Comparison of ENCODE assay signal across 7 mouse cellular contexts in genomic region chr2:153586515-153587174, GRCm38 (mm10). TPM values are rescaled to one million over a fixed set of nuclear protein-coding genes. Genes with fewer than 3 reads are reported as not detected.
DNase-seq lines count a peak whose midpoint lies in the region; ATAC-seq lines count a peak whose summit lies in the region.

No protein-coding gene starts in this region.

- ATAC-seq in limb, embryonic 11.5 days (ENCODE audit: insufficient number of reproducible peaks, low FRiP score, low TSS enrichment, low read depth): peak; percentile 24; the same call in 1 of the 2 replicates
- ATAC-seq in midbrain, embryonic 14.5 days (ENCODE audit: low FRiP score, low TSS enrichment): peak; percentile 70; the same call in 1 of the 2 replicates

- no peaks in the 10 kb centered on the region for H3K36me3 ChIP-seq in embryonic facial prominence, embryonic 10.5 days (replicated peaks)
- no peaks in the 10 kb centered on the region for H3K36me3 ChIP-seq in limb, embryonic 11.5 days (ENCODE audit: control insufficient read depth, insufficient read depth, low read length)
- H3K36me3 ChIP-seq in midbrain, embryonic 14.5 days (ENCODE audit: control insufficient read depth, insufficient read depth, low read length): no peaks in the 10 kb centered on the region

- peak; percentile 93 for DNase-seq in adrenal gland, postnatal 10 days
- peak; percentile 88 for DNase-seq in embryonic facial prominence, embryonic 10.5 days (ENCODE audit: low spot score)
- DNase-seq in heart, adult 11 months: peak; percentile 96
- peak; percentile 70 for DNase-seq in kidney, adult 11 months
- peak; percentile 94 for DNase-seq in limb, embryonic 11.5 days (ENCODE audit: low spot score)
- peak; percentile 95 for DNase-seq in midbrain, embryonic 14.5 days
- DNase-seq in spleen, adult 18-20 months: peak; percentile 51 to 80

- no peak overlapping the region for H3K27ac ChIP-seq in embryonic facial prominence, embryonic 10.5 days (replicated peaks)
- no peak overlapping the region for H3K27ac ChIP-seq in limb, embryonic 11.5 days (replicated peaks; ENCODE audit: low read depth, low read length)
- no peak overlapping the region for H3K27ac ChIP-seq in midbrain, embryonic 14.5 days (replicated peaks; ENCODE audit: low read depth, low read length)

- peaks cover 4% of the 10 kb centered on the region for H3K27me3 ChIP-seq in embryonic facial prominence, embryonic 10.5 days (replicated peaks; ENCODE audit: low read depth, poor library complexity, severe bottlenecking)
- no peaks in the 10 kb centered on the region for H3K27me3 ChIP-seq in limb, embryonic 11.5 days (ENCODE audit: control insufficient read depth, insufficient read depth, low read length)
- H3K27me3 ChIP-seq in midbrain, embryonic 14.5 days (ENCODE audit: control insufficient read depth, insufficient read depth, low read length): no peaks in the 10 kb centered on the region

- WGBS in embryonic facial prominence, embryonic 10.5 days: 14% methylated on average over 15 of the region's 15 CpGs
- WGBS in limb, embryonic 11.5 days: 14% methylated on average over 15 of the region's 15 CpGs
- WGBS in midbrain, embryonic 14.5 days: 14% methylated on average over 15 of the region's 15 CpGs

- H3K4me1 ChIP-seq in embryonic facial prominence, embryonic 10.5 days: peaks cover 31% of the 10 kb centered on the region
- H3K4me1 ChIP-seq in limb, embryonic 11.5 days (ENCODE audit: control insufficient read depth, insufficient read depth, low read length): peaks cover 4% of the 10 kb centered on the region
- no peaks in the 10 kb centered on the region for H3K4me1 ChIP-seq in midbrain, embryonic 14.5 days (ENCODE audit: control insufficient read depth, insufficient read depth, low read length)

- no peak overlapping the region for H3K9ac ChIP-seq in limb, embryonic 11.5 days (ENCODE audit: low read length)
- H3K9ac ChIP-seq in midbrain, embryonic 14.5 days (replicated peaks; ENCODE audit: low read length): peak overlapping the region; percentile 32; the same call in 1 of the 2 replicates

- H3K4me2 ChIP-seq in limb, embryonic 11.5 days (ENCODE audit: low read depth, severe bottlenecking): peak overlapping the region; percentile 29; the same call in 1 of the 2 replicates
- H3K4me2 ChIP-seq in midbrain, embryonic 14.5 days (ENCODE audit: low read length): peak overlapping the region; percentile 49

- no peaks in the 10 kb centered on the region for H3K9me3 ChIP-seq in embryonic facial prominence, embryonic 10.5 days
- H3K9me3 ChIP-seq in limb, embryonic 11.5 days (ENCODE audit: control insufficient read depth, low read length): no peaks in the 10 kb centered on the region
- no peaks in the 10 kb centered on the region for H3K9me3 ChIP-seq in midbrain, embryonic 14.5 days (ENCODE audit: control insufficient read depth, low read length)

- peak overlapping the region; percentile 39 for H3K4me3 ChIP-seq in embryonic facial prominence, embryonic 10.5 days
- no peak overlapping the region for H3K4me3 ChIP-seq in limb, embryonic 11.5 days (ENCODE audit: low read depth, low read length)
- no peak overlapping the region; the same call in 1 of the 2 replicates for H3K4me3 ChIP-seq in midbrain, embryonic 14.5 days (replicated peaks; ENCODE audit: low read depth, low read length)

RNA-seq across cellular contexts. Expression of gene Commd7, which starts 45.9 kb away (rescaled TPM):
- 10 to 100 TPM; 31.6 to 33.0 TPM for total RNA-seq in adrenal gland, postnatal 10 days (2021)
- 72.2 and 74.3 TPM in 2 replicates for polyA plus RNA-seq in embryonic facial prominence, embryonic 10.5 days (2016; fragmentation: Nextera tagmentation; extraction: Ambion mirVana)
- polyA plus RNA-seq in limb, embryonic 11.5 days (2014; fragmentation: Nextera tagmentation; extraction: Ambion mirVana): 63.7 and 67.4 TPM in 2 replicates
- polyA plus RNA-seq in midbrain, embryonic 14.5 days (2014; fragmentation: Nextera tagmentation; extraction: Ambion mirVana): 76.0 and 92.8 TPM in 2 replicates

RNA-seq across cellular contexts. Expression of gene Nol4l, which starts 56.9 kb away (rescaled TPM):
- 10 to 100 TPM; 14.1 to 21.3 TPM for total RNA-seq in adrenal gland, postnatal 10 days (2021)
- 23.5 and 23.7 TPM in 2 replicates for polyA plus RNA-seq in embryonic facial prominence, embryonic 10.5 days (2016; fragmentation: Nextera tagmentation; extraction: Ambion mirVana)
- 14.0 and 15.1 TPM in 2 replicates for polyA plus RNA-seq in limb, embryonic 11.5 days (2014; fragmentation: Nextera tagmentation; extraction: Ambion mirVana)
- polyA plus RNA-seq in midbrain, embryonic 14.5 days (2014; fragmentation: Nextera tagmentation; extraction: Ambion mirVana): 44.8 and 51.7 TPM in 2 replicates
